Mouse (Mus musculus) adrenal gland, postnatal 4 days (tissue): ENCODE data around the gene Car5b. TPM values are rescaled to one million over a fixed set of nuclear protein-coding genes. Genes with fewer than 3 reads are reported as not detected.

ENCODE experiments used
- DNase-seq, 2 experiments: peaks; one replicate each; pipeline ENCODE4 v3.0.0; 2021 to 2022; ENCODE audit warnings: low spot score in 2 of 2, mixed read lengths in 2 of 2
- total RNA-seq, 2 experiments: library from RNA; stranded (reverse); gene quantifications; 2 replicates each; pipeline ENCODE4 v1.2.3; 2021

Car5b gene
- total RNA-seq, 2 experiments from 2014 or later: 1.5 to 4.2 TPM

DNA sequence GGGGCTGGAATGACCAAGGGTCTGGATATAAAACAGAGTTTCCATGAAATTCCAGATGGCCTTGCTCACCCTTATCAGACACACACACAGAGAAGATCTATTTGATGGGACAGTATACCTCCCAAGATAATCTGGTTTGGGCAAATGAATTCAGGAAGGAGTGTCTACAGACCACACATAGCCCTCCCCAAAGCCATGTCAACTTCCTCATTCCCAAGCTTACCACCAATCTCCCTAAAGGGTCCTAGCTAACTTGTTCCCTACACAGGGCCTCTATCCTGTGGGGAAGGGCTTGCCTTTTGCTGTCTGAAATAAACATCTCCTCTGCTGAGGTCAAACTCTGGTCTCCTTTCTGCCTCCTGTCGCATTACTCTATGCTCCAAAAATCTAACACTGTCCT lies 46.7 kb downstream of the Car5b start:
- DNase-seq: no peak

DNA sequence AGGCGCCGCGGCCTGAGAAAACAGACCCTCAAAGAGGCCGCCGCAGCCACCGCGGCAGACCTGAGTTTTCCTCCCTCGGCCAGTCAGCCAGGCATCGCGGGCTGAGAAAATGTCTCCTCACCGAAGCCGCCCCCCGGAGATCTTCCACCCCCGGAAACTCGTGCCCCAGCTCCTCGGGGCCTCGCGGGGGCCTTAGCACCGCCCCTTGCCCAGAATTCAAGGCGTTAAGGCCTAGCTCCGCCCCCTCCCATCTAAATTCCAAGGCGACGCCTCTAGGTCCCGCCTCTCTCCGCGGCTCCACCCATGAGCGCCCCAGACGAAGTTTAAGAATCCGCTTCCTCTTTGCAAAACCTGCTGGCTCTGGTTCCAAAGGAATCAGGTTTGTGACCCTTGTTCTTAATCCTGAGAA lies 69.3 kb downstream of the Car5b start, which contains the start of gene Zrsr2:
Gene Zrsr2, minus strand, starts transcription at position 195 of the 409 bp plus-strand sequence.
- peak; percentile 50 to 70 for DNase-seq

DNA sequence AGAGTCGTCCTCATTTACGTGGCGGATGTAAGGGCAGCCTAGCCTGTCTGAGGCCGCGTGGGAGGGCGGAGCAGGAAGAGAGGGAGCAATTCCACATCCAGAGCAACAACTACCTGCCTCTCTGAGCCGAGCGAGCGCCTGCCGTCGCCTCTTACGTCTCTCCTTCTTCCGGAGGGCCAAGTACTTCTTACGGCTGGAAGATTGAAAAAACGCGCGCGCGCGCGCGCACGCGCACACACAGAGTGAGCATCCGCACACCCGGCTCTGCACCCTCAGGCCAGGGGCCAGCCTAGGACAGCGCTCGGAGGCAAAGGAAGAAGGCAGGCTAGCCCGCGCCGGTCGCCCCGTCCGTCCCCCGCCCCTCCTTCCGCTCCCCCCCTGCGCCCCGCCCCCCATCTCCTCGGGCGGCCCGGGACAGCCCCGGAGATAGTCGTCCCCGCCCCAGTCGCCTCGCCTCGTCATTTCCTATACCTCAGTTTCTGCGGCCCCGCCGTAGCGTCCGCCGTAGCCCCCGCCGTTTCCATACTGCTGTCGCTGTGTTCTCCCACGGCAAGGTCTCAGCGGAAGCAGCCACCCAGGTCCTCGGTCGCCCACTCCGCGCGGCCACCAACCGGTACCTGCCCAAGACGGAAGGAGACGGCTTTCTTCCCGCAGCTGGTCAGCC lies 69.9 kb downstream of the Car5b start:
- DNase-seq: peak in 1 of 2 experiments; percentile 37

DNA sequence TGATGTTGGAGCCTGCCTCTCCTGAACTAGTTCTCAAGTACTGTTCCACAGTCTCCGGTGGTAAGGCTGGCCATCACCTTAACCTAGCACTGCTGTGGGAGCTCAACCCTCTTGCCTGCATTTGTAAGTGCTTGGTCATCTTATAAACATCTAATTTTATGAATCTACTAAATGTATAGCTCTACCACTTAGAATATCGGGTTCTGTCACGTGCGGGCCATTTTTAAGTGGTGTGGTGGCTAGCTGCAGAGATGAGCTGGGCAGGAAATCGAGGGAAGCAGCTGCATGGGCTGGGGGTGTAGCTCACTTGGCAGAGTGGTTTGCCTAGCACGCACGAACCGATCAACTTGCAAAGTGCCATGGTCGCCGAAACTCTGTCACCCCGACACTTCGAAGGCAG lies 70.4 kb downstream of the Car5b start:
- DNase-seq: no peak

DNA sequence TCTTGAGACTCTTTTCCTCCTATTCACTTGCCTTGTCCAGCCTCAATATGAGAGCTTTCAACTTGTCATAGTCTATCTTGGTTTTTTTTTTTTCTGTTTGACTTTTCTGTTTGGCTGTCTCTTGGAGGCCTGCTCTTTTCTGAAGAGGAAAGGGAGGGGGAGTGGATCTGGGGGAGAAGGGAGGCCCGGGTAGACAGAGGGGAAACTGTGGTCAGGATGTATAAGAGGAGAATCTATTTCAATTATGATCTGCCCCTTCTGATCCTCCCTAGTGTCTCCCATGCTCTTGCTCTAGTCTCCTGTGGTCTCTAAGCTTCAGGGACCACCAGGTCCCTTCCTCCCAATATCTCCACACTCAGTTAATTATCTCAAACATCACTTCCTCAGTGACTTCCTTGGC lies 76.2 kb downstream of the Car5b start:
- no peak for DNase-seq

DNA sequence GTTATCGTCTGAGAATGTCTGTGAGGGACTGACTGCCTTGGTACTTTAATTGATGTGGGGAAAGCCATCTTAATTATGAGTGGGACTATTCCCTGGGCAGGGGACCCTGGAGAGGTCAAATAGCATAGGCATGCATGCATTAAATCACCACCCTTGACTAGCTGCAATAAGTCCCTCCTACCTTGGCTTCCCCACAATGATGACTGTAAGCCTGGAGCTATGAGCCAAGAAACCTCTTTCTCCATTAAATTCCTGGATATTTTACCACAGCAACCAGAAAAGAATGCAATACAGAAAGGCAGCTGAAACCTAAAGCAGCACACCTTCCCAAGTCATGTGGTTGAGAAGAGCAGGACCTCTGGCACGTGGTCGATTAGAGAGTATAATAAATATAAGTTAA lies 83.4 kb downstream of the Car5b start:
- DNase-seq: no peak

DNA sequence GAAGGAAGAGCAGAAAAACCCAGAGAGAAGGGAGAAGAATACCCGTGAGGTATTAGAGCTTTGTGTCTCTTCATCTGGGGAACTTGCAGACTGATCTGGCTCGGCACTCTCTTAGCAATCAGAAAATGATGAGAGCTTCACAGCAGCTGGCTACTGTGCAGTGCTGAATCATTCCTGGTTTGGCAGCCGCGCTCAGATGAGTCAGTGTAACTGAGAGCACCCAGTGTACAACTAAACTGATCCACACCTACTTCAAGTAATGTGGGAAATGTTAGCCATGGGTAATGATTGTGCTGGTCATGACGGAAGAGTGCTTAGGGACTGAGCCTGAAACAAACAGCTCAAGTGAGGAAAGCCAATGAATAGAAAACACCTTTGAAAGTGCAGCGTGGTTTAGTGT lies 89.2 kb downstream of the Car5b start:
- DNase-seq: no peak

DNA sequence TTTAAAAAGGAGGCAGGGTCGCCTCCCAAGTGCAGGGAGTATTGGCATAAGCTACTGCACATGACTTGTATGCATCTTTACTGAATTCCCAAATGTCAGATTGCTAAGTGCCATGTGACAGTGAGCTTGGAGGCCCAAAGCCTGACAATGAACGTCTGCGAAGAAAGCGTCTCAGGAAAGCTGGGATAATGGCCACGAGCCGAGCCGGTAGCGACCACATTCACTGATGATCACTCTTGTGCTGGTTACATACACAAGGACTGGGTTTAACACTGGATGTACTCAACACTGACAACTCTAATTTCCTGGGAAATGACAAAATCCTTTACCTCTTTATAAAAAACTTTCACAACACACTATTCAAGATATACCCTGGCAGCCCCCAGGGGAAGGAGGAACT lies 93.1 kb downstream of the Car5b start:
- DNase-seq: no peak

DNA sequence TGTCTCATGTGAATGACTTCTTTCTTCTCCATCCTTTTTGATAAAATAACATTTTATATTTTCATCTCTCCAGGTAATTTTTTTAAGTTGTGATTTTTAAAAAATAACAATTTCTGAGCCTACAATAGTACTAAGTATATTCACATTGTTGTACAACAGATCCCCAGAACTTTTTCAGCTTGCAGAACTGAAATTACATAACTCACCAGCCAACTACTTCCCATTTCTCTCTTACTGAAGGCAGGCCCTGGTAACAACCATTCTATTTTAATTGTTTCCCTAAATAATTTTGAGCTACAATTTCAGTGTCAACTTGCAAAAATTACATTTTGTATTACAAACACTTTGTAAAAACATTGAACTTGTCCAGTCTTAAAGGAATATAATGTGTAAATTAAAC lies 98.2 kb downstream of the Car5b start:
- DNase-seq: no peak

Other genes starting within 250 kb of the Car5b start
- 10 to 100 TPM; 21.6 to 23.5 TPM for gene Ap1s2, start 119.0 kb downstream of the Car5b start, total RNA-seq
- 10 to 100 TPM; 33.0 to 34.3 TPM for gene Zrsr2, start 69.3 kb downstream of the Car5b start, total RNA-seq
- 10 to 100 TPM in 1 of 2 experiments, 1 to 10 TPM in 1; 9.9 to 12.2 TPM for gene Siah1b, start 48.5 kb upstream of the Car5b start, total RNA-seq
- gene Cltrn, start 60.8 kb upstream of the Car5b start, total RNA-seq: 10 to 100 TPM in 1 of 2 experiments, under 1 TPM in 1; 0.90 to 26.4 TPM
- gene Ace2, start 111.3 kb upstream of the Car5b start, total RNA-seq: 10 to 100 TPM; 68.6 to 73.6 TPM
- 1 to 10 TPM; 1.0 to 1.7 TPM for gene Bmx, start 230.2 kb upstream of the Car5b start, total RNA-seq
- gene Pir, start 241.4 kb upstream of the Car5b start, total RNA-seq: 1 to 10 TPM; 5.9 to 6.3 TPM